Mouse (Mus musculus): ENCODE data around the gene Adh1.

DNA sequence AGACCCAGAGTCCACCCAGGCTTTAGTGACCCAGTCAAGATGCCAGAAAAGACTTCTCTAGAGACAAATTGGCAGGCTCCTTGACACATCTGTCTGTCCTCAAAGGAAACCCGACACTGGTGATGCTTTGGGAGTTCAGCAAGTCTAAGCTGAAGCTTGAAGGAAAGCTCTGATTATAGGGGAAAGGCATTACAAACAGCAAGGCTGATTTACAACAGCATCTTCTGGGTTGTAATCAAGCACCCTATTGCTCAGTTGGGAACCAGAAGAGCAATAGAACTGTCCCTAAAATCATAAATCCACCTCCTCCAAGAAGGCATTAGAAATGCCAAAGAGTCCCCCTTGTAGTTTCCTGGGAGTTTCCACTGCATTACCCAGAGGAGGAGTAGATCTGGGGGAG is 9.7 kb downstream of the Adh1 start:
- TF ChIP-seq CTCF (IDR thresholded peaks at IDR 0.05; ENCODE audit: extremely low read depth, insufficient read depth, insufficient read length, insufficient replicate concordance) (no peak), POLR2A (IDR thresholded peaks at IDR 0.05; ENCODE audit: low read depth, low read length) (no peak)

Measured in spleen, adult 2 months (tissue).